Mouse (Mus musculus) liver, embryonic 13.5 days (tissue): ENCODE data around the gene Slc6a4. TPM values are rescaled to one million over a fixed set of nuclear protein-coding genes. Genes with fewer than 3 reads are reported as not detected.
A peak's percentile ranks its signal among the peaks of the same experiment; 100 is the strongest.
"Not testable (repeated sequence)": the region's sequence is repeated elsewhere in the genome, so short reads cannot be mapped to it uniquely, and the experiment has no call there.

Experiments
- ATAC-seq: fragments of 200-750 bp; cut with Nextera tagmentation; 2 replicates; pipeline ENCODE4 v1.8.0; 2017; ENCODE audit warnings: low read depth, mild to moderate bottlenecking, moderate number of reproducible peaks, moderate library complexity
- DNase-seq: peaks from one replicate; pipeline ENCODE4 v3.0.0; 2022
- H3K27ac ChIP-seq: fragments of 300-500 bp; sonication (generic); 2 replicates; pipeline ENCODE4 v1.5.1; 2015; ENCODE audit warnings: moderate library complexity, mild to moderate bottlenecking, inconsistent platforms
- H3K27me3 ChIP-seq: fragments of 300-500 bp; sonication (generic); 2 replicates; pipeline ENCODE4 v1.6.1; 2015; ENCODE audit warnings: mild to moderate bottlenecking, inconsistent platforms
- H3K36me3 ChIP-seq: fragments of 300-500 bp; sonication (generic); 2 replicates; pipeline ENCODE4 v1.6.1; 2015; ENCODE audit warnings: mild to moderate bottlenecking, inconsistent platforms
- H3K4me1 ChIP-seq: fragments of 300-500 bp; sonication (generic); replicated peaks from 2 replicates; pipeline ENCODE4 v1.6.1; 2015; ENCODE audit warnings: inconsistent platforms
- H3K4me2 ChIP-seq: fragments of 300-500 bp; sonication (generic); 2 replicates; pipeline ENCODE4 v1.6.1; 2015; ENCODE audit warnings: inconsistent platforms, mild to moderate bottlenecking, moderate library complexity
- H3K4me3 ChIP-seq: fragments of 300-500 bp; sonication (generic); replicated peaks from 2 replicates; pipeline ENCODE4 v1.5.1; 2015; ENCODE audit warnings: mild to moderate bottlenecking, inconsistent platforms
- H3K9ac ChIP-seq: fragments of 300-500 bp; sonication (generic); 2 replicates; pipeline ENCODE4 v1.6.1; 2015; ENCODE audit warnings: mild to moderate bottlenecking, inconsistent platforms
- H3K9me3 ChIP-seq: fragments of 300-500 bp; sonication (generic); replicated peaks from 2 replicates; pipeline ENCODE4 v1.6.1; 2016; ENCODE audit warnings: inconsistent platforms
- WGBS: fragments of 180-500 bp; shearing (Covaris S2); methylation state at CpG from one replicate; pipeline ENCODE4 v1.1.7; 2015; ENCODE audit not compliant: insufficient replicate concordance; 5-methylcytosine and 5-hydroxymethylcytosine counted together
- polyA plus RNA-seq: library from polyadenylated mRNA; unstranded; fragments of >200 nt; fragmentation: Nextera tagmentation; extraction: Ambion mirVana; gene quantifications from 2 replicates; pipeline ENCODE4 v1.2.1, GENCODE M21; 2015

Gene Slc6a4
- polyA plus RNA-seq, 1 experiment from 2014 or later: 2.4 TPM

GRCm38 (mm10) chr11:77021749-77022396 is 23.5 kb downstream of the Slc6a4 start:
- H3K27me3 ChIP-seq: peaks cover 5% of the 10 kb centered on the region
- WGBS: 61% methylated on average over 9 of the region's 9 CpGs
- ATAC-seq (peak; percentile 79), DNase-seq (no peak)
- peak overlapping the region; percentile 13; the same call in 1 of the 2 replicates for H3K4me2 ChIP-seq
- no peaks in the 10 kb centered on the region for H3K9me3 ChIP-seq
- no peak overlapping the region for H3K9ac ChIP-seq
- no peaks in the 10 kb centered on the region for H3K36me3 ChIP-seq
- peaks cover 9% of the 10 kb centered on the region; the same call in 1 of the 2 replicates for H3K4me1 ChIP-seq
- H3K27ac ChIP-seq: peak overlapping the region; percentile 24; the same call in 1 of the 2 replicates
- no peak overlapping the region for H3K4me3 ChIP-seq

GRCm38 (mm10) chr11:77026559-77026958 is 28.2 kb downstream of the Slc6a4 start:
- ATAC-seq (no peak), DNase-seq (no peak)
- Histone ChIP-seq H3K9ac (no peak overlapping the region), H3K4me1 (no peaks in the 10 kb centered on the region), H3K36me3 (no peaks in the 10 kb centered on the region), H3K27ac (no peak overlapping the region), H3K4me2 (no peak overlapping the region), H3K4me3 (no peak overlapping the region), H3K27me3 (no peaks in the 10 kb centered on the region), H3K9me3 (no peaks in the 10 kb centered on the region)
- 52% methylated on average over 3 of the region's 3 CpGs for WGBS

GRCm38 (mm10) chr11:77028157-77028556 is 29.8 kb downstream of the Slc6a4 start:
- Histone ChIP-seq H3K27me3 (no peaks in the 10 kb centered on the region), H3K4me1 (no peaks in the 10 kb centered on the region), H3K27ac (no peak overlapping the region), H3K9ac (no peak overlapping the region), H3K4me2 (no peak overlapping the region), H3K9me3 (no peaks in the 10 kb centered on the region), H3K36me3 (no peaks in the 10 kb centered on the region), H3K4me3 (no peak overlapping the region)
- 72% methylated on average over 3 of the region's 3 CpGs for WGBS
- ATAC-seq (no peak), DNase-seq (no peak)

GRCm38 (mm10) chr11:77031151-77031934 is 32.9 kb downstream of the Slc6a4 start:
- DNase-seq: no peak
- Histone ChIP-seq H3K9ac (no peak overlapping the region), H3K4me1 (no peaks in the 10 kb centered on the region), H3K27me3 (no peaks in the 10 kb centered on the region), H3K27ac (no peak overlapping the region), H3K4me2 (no peak overlapping the region), H3K4me3 (no peak overlapping the region), H3K9me3 (no peaks in the 10 kb centered on the region), H3K36me3 (no peaks in the 10 kb centered on the region)
- no peak for ATAC-seq
- WGBS: 44% methylated on average over 14 of the region's 14 CpGs

- DNase-seq (no peak), ATAC-seq (no peak)
- H3K4me2 ChIP-seq: no peak overlapping the region
- H3K27me3 ChIP-seq: no peaks in the 10 kb centered on the region
- H3K4me1 ChIP-seq: 0 out of 2 replicates have a peak, but pooled peaks cover 6% of the 10 kb centered on the region
- H3K9ac ChIP-seq: no peak overlapping the region
- H3K9me3 ChIP-seq: no peaks in the 10 kb centered on the region
- H3K36me3 ChIP-seq: peaks cover 16% of the 10 kb centered on the region
- no peak overlapping the region for H3K4me3 ChIP-seq
- no peak overlapping the region for H3K27ac ChIP-seq
- 73% methylated on average over 4 of the region's 4 CpGs for WGBS
These were observed 43.5 kb downstream of the Slc6a4 start for GRCm38 (mm10) chr11:77041891-77042290.

- no peak for ATAC-seq
- H3K4me3 ChIP-seq: no peak overlapping the region
- WGBS: 84% methylated on average over 2 of the region's 2 CpGs
These were observed 44.4 kb downstream of the Slc6a4 start for GRCm38 (mm10) chr11:77042816-77043215.

GRCm38 (mm10) chr11:77061951-77062350 is 63.5 kb downstream of the Slc6a4 start:
- H3K27me3 ChIP-seq: no peaks in the 10 kb centered on the region
- H3K4me1 ChIP-seq: peaks cover 7% of the 10 kb centered on the region; the same call in 1 of the 2 replicates
- no peak overlapping the region for H3K4me3 ChIP-seq
- DNase-seq (no peak), ATAC-seq (no peak)
- H3K27ac ChIP-seq: no peak overlapping the region
- 79% methylated on average over 5 of the region's 5 CpGs for WGBS
- no peak overlapping the region for H3K4me2 ChIP-seq
- no peak overlapping the region for H3K9ac ChIP-seq
- no peaks in the 10 kb centered on the region for H3K9me3 ChIP-seq
- no peaks in the 10 kb centered on the region for H3K36me3 ChIP-seq

More at GRCm38 (mm10) chr11:77042816-77043215, 44.4 kb downstream of the Slc6a4 start:
- H3K9ac ChIP-seq: no peak overlapping the region
- no peak overlapping the region for H3K27ac ChIP-seq
- DNase-seq: no peak
- no peaks in the 10 kb centered on the region for H3K9me3 ChIP-seq
- peaks cover 21% of the 10 kb centered on the region for H3K36me3 ChIP-seq
- 0 out of 2 replicates have a peak, but pooled peaks cover 6% of the 10 kb centered on the region for H3K4me1 ChIP-seq
- no peak overlapping the region for H3K4me2 ChIP-seq
- no peaks in the 10 kb centered on the region for H3K27me3 ChIP-seq

- Histone ChIP-seq H3K9ac (no peak overlapping the region), H3K4me2 (no peak overlapping the region), H3K27me3 (no peaks in the 10 kb centered on the region), H3K27ac (no peak overlapping the region), H3K4me1 (peaks cover 7% of the 10 kb centered on the region; the same call in 1 of the 2 replicates), H3K9me3 (no peaks in the 10 kb centered on the region), H3K4me3 (no peak overlapping the region), H3K36me3 (no peaks in the 10 kb centered on the region)
- DNase-seq: no peak
- no peak for ATAC-seq
- 82% methylated on average over 2 of the region's 2 CpGs for WGBS
These were observed 65.0 kb downstream of the Slc6a4 start for GRCm38 (mm10) chr11:77063406-77063805.

GRCm38 (mm10) chr11:77068825-77069224 is 70.4 kb downstream of the Slc6a4 start:
- WGBS: 71% methylated on average over 4 of the region's 4 CpGs
- no peaks in the 10 kb centered on the region for H3K27me3 ChIP-seq
- no peak overlapping the region for H3K4me2 ChIP-seq

GRCm38 (mm10) chr11:77070721-77071120 is 72.3 kb downstream of the Slc6a4 start:
- WGBS: 60% methylated on average over 4 of the region's 4 CpGs
- no peak for ATAC-seq
- H3K4me1 ChIP-seq: peaks cover 6% of the 10 kb centered on the region
- no peaks in the 10 kb centered on the region for H3K9me3 ChIP-seq
- no peak overlapping the region for H3K4me2 ChIP-seq
- H3K27me3 ChIP-seq: no peaks in the 10 kb centered on the region
- peaks cover 30% of the 10 kb centered on the region for H3K36me3 ChIP-seq
- DNase-seq: no peak
- no peak overlapping the region for H3K9ac ChIP-seq
- no peak overlapping the region for H3K4me3 ChIP-seq
- H3K27ac ChIP-seq: no peak overlapping the region

More at GRCm38 (mm10) chr11:77068825-77069224, 70.4 kb downstream of the Slc6a4 start:
- no peak for DNase-seq
- H3K4me1 ChIP-seq: peaks cover 14% of the 10 kb centered on the region
- ATAC-seq: no peak
- H3K9ac ChIP-seq: no peak overlapping the region
- H3K36me3 ChIP-seq: peaks cover 14% of the 10 kb centered on the region; the same call in 1 of the 2 replicates
- no peak overlapping the region for H3K27ac ChIP-seq
- H3K4me3 ChIP-seq: no peak overlapping the region
- H3K9me3 ChIP-seq: no peaks in the 10 kb centered on the region

GRCm38 (mm10) chr11:77077331-77077730 is 78.9 kb downstream of the Slc6a4 start:
- not testable (repeated sequence) for H3K27me3 ChIP-seq, DNase-seq, ATAC-seq, H3K27ac ChIP-seq, H3K9me3 ChIP-seq
- Histone ChIP-seq H3K4me1 (peaks cover 15% of the 10 kb centered on the region), H3K9ac (peak overlapping the region; percentile 84), H3K4me3 (peak overlapping the region; percentile 88), H3K36me3 (peaks cover 28% of the 10 kb centered on the region), H3K4me2 (peak overlapping the region; percentile 89)
- 47% methylated on average over 4 of the region's 4 CpGs for WGBS
